Mouse (Mus musculus) C2C12 (cell line): Measurements from ENCODE around the gene Olfr1112.

Source experiments
- CEBPB ChIP-seq: IDR thresholded peaks from one replicate; pipeline ENCODE4 v1.6.1; 2011; ENCODE audit warnings: low read depth, mild to moderate bottlenecking, control low read depth, moderate library complexity
- CTCF ChIP-seq: IDR thresholded peaks from one replicate; pipeline ENCODE4 v1.5.1; 2011; ENCODE audit not compliant: control insufficient read depth, insufficient read depth, insufficient read length
- MAX ChIP-seq: IDR thresholded peaks from one replicate; pipeline ENCODE4 v1.6.1; 2011; ENCODE audit warnings: mild to moderate bottlenecking, control low read depth
- MYOG ChIP-seq: IDR thresholded peaks from one replicate; pipeline ENCODE4 v1.6.1; 2011; ENCODE audit not compliant: control insufficient read depth, insufficient read length; ENCODE audit errors: extremely low read depth

DNA sequence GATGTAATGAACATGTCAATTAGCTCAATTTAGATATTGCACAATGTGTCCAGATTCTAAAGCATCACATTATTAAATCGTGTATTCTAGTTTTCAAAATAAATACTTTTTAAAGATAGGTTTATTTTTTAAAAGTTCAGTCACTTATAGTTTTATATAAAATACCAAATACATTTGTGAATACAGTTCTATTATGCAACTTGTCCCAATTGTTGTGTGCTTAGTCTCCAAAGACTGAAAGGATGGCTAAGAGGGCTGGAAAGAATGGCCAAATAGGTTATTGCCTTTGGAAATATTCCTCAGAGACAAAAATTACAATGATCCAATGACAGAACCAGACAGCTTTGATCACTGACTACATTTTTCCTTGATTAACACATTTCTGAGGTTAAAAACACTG is at the start of gene Olfr1112:
- no peak for TF ChIP-seq CTCF
- no peak for TF ChIP-seq MAX
- no peak for TF ChIP-seq MYOG
- no peak for TF ChIP-seq CEBPB
